Mouse (Mus musculus) kidney, postnatal 0 days (tissue): ENCODE results near the gene Chd5. TPM values are rescaled to one million over a fixed set of nuclear protein-coding genes. Genes with fewer than 3 reads are reported as not detected.

ENCODE experiments used
- ATAC-seq: fragments of 200-750 bp; cut with Nextera tagmentation; replicated peaks from 2 replicates; pipeline ENCODE4 v1.8.0; 2017; ENCODE audit warnings: low read depth, moderate number of reproducible peaks, moderate TSS enrichment, moderate library complexity; ENCODE audit not compliant: low FRiP score
- DNase-seq: peaks from one replicate; pipeline ENCODE4 v3.0.0-alpha.2; 2016; ENCODE audit warnings: low spot score
- H3K27ac ChIP-seq: fragments of 300-500 bp; sonication (generic); 2 replicates; pipeline ENCODE4 v1.5.1; 2014; ENCODE audit warnings: mild to moderate bottlenecking
- H3K27me3 ChIP-seq: fragments of 300-500 bp; sonication (generic); 2 replicates; pipeline ENCODE4 v1.6.1; 2014; ENCODE audit warnings: low read length, mixed read lengths; ENCODE audit not compliant: insufficient read depth
- H3K36me3 ChIP-seq: fragments of 300-500 bp; sonication (generic); 2 replicates; pipeline ENCODE4 v1.6.1; 2014; ENCODE audit warnings: low read length, mixed read lengths; ENCODE audit not compliant: insufficient read depth
- H3K4me1 ChIP-seq: fragments of 300-500 bp; sonication (generic); replicated peaks from 2 replicates; pipeline ENCODE4 v1.6.1; 2014; ENCODE audit warnings: antibody characterized with exemption, low read length, mixed read lengths; ENCODE audit not compliant: insufficient read depth
- H3K4me2 ChIP-seq: fragments of 300-500 bp; sonication (generic); 2 replicates; pipeline ENCODE4 v1.6.1; 2014; ENCODE audit warnings: mild to moderate bottlenecking, low read length, moderate library complexity, mixed read lengths
- H3K4me3 ChIP-seq: fragments of 300-500 bp; sonication (generic); replicated peaks from 2 replicates; pipeline ENCODE4 v1.5.1; 2014; ENCODE audit warnings: low read depth, low read length
- H3K9ac ChIP-seq: fragments of 300-500 bp; sonication (generic); 2 replicates; pipeline ENCODE4 v1.6.1; 2014; ENCODE audit warnings: low read depth, low read length
- H3K9me3 ChIP-seq: fragments of 300-500 bp; sonication (generic); replicated peaks from 2 replicates; pipeline ENCODE4 v1.6.1; 2016; ENCODE audit warnings: low read length, inconsistent platforms, mixed read lengths
- CTCF ChIP-seq: IDR thresholded peaks from 2 replicates; pipeline ENCODE4 v1.5.1; 2016; ENCODE audit warnings: antibody characterized with exemption, low read depth, mild to moderate bottlenecking, moderate library complexity
- WGBS: fragments of 180-500 bp; shearing (Covaris S2); extraction: QIAGEN DNeasy Blood & Tissue Kit; methylation state at CpG from one replicate; pipeline ENCODE4 v1.1.7; 2014; 5-methylcytosine and 5-hydroxymethylcytosine counted together
- polyA plus RNA-seq: library from polyadenylated mRNA; unstranded; fragments of >200 nt; fragmentation: Nextera tagmentation; extraction: Ambion mirVana; gene quantifications from 2 replicates; pipeline ENCODE4 v1.2.1, GENCODE M21; 2015

The Chd5 gene
- polyA plus RNA-seq, 1 experiment from 2014 or later = 0.04 TPM

DNA sequence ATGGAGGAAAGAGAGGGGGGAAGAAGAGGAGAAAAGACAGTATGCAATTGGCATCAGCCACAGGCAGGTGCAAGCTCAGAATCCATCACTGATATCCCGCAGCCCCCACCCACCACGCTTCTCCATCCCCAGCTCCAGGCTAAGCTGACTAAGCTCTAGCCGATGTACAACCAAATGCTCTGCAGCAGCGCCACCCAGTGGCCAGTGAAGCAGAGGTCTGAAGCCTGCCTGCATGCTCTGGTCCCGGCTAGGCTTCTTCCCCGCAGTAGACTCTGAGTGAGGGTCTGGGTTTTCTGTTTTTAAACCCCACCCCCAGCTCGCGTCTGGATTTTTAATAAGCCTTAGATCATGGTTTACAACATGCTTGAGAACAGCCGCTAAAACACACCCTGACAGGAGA lies 96.4 kb downstream of the Chd5 start:
- WGBS = 2% methylated on average over 9 of the region's 9 CpGs
- Histone ChIP-seq H3K36me3 (no peaks in the 10 kb centered on the region), H3K9me3 (no peaks in the 10 kb centered on the region), H3K4me1 (no peaks in the 10 kb centered on the region), H3K27ac (no peak overlapping the region), H3K9ac (no peak overlapping the region), H3K4me3 (no peak overlapping the region), H3K27me3 (no peaks in the 10 kb centered on the region; the same call in 1 of the 2 replicates), H3K4me2 (peak overlapping the region; percentile 41)
- ATAC-seq (peak; percentile 78), DNase-seq (peak; percentile 91)
- peak; percentile 81 for TF ChIP-seq CTCF

DNA sequence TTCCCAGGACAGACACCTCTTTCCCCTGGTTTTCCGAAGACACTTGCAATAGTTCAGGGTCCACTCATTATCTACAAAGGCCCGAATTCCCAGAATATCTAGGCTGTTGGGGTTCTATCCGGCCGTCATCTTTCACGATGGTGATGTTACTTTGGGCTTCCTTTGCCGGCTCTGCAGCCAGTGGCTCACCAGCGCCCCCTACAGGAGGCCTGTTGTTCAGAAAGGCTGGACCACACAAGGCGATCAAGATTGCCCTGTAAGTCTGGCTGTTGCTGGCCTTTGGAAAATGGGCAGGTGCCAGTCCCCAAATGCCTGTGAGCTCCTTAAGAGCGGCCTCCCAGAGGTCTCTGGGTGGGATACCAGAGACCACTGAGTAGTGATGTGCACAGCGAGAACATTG lies 96.8 kb downstream of the Chd5 start:
- no peak overlapping the region for H3K4me3 ChIP-seq
- no peak for ATAC-seq

More for the DNA sequence above, 96.8 kb downstream of the Chd5 start:
- Histone ChIP-seq H3K4me2 (peak overlapping the region; percentile 41), H3K4me1 (no peaks in the 10 kb centered on the region), H3K9me3 (no peaks in the 10 kb centered on the region), H3K27ac (no peak overlapping the region), H3K9ac (no peak overlapping the region), H3K27me3 (no peaks in the 10 kb centered on the region; the same call in 1 of the 2 replicates), H3K36me3 (no peaks in the 10 kb centered on the region)
- peak; percentile 80 for TF ChIP-seq CTCF
- DNase-seq = peak; percentile 80
- 12% methylated on average over 10 of the region's 10 CpGs for WGBS

Other genes with a start within 250 kb of the Chd5 start
- gene Tnfrsf25, start 222.7 kb upstream of the Chd5 start, polyA plus RNA-seq = 0.68 and 0.83 TPM in 2 replicates
- gene Espn, start 186.3 kb upstream of the Chd5 start, polyA plus RNA-seq = 32.9 and 35.0 TPM in 2 replicates
- gene Hes2, start 179.8 kb upstream of the Chd5 start, polyA plus RNA-seq = 0.41 and 0.78 TPM in 2 replicates
- 56.4 and 63.5 TPM in 2 replicates for gene Acot7, start 160.5 kb upstream of the Chd5 start, polyA plus RNA-seq
- 4.6 and 5.2 TPM in 2 replicates for gene Gpr153, start 64.4 kb upstream of the Chd5 start, polyA plus RNA-seq
- gene Hes3, start 47.0 kb upstream of the Chd5 start, polyA plus RNA-seq = not detected in 2 replicates
- gene Icmt, start 41.4 kb upstream of the Chd5 start, polyA plus RNA-seq = 20.0 and 23.6 TPM in 2 replicates
- 0.45 and 1.1 TPM in 2 replicates for gene Rnf207, start 19.7 kb upstream of the Chd5 start, polyA plus RNA-seq
- 463 and 527 TPM in 2 replicates for gene Rpl22, start 12.9 kb upstream of the Chd5 start, polyA plus RNA-seq
- 1.7 and 2.2 TPM in 2 replicates for gene Nphp4, start 138.1 kb downstream of the Chd5 start, polyA plus RNA-seq
- 3.1 and 4.1 TPM in 2 replicates for gene Kcnab2, start 139.2 kb downstream of the Chd5 start, polyA plus RNA-seq